Mouse (Mus musculus) layer of hippocampus, adult 11-12 months (tissue): ENCODE measurements around the gene Evi5.
"Not testable (repeated sequence)": the region's sequence is repeated elsewhere in the genome, so short reads cannot be mapped to it uniquely, and the experiment has no call there.

Experiments used
- DNase-seq: peaks from one replicate; pipeline ENCODE4 v3.0.0; 2022; ENCODE audit warnings: low spot score

Evi5 gene

DNA sequence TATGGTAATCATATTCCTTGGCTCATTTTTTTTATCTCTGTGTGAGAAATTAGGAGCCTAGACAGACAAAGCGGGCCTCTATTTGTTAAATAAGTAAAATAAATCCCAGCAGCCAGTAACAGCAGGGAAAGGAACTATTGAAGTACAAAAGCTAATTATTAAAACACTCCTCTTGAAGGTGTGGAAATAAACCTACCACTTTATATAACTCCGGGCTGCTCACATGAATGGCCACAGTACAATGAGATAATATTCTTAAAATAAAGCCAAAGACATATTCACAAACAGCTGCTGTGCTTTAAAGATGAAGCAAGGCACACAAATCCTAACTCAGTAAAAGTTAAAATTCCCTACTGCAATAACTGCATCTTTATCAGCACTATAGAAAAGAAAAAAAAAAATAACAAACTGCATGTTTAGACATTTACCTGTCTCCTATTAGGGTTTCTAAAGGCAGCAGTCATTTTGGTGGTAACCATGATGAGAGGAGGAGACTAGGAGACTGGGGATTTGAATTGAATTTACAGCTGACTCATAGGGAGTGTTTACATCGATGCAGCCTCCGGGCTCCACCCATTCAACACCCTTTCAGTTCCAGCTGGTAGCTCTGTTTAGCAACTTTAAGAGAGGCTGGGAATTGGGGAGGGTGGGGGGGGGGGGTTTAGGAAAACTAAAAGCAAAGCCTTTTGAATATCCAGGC, at the start of gene Evi5:
Evi5 (minus strand) TSS at position 547 of the 700 bp plus-strand sequence.
- no peak for DNase-seq

DNA sequence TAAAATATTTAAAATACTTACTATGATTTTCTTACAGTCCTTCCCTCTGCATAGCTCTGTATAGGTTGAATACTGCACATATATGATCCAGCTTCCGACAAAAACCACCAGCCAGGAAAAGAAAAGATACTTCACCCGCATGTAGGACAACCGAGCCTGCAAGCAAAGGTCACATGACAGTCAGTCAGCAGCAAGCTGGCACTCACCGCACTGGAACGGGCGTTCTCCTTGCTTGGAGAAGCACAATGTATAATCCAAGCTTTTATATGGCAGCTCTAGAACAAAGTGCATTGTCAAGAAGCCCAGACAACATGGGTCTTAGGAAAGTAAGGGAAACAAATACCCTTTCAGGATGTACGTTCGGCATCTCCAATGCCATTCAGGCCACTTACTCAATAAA, 49.7 kb upstream of the Evi5 start:
- no peak for DNase-seq

DNA sequence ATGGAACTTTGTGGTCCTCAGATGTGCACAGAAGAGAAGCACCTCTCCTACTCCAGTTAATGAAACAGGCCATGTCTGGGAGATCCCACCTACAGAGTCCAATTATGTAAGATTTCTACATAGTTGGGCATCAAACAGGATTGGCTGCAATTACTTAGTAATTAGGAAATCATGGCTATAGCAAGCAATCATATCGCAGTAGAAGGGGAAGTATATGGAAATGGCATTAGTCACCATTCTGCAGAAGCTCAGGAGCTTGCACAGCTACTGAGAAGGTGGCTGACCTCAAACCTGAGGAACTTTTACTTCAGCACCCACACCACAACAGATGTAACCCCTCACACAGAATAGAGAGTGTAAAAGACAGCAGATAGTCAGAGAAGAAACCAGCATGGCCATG, 47.9 kb upstream of the Evi5 start:
- DNase-seq, result no peak

DNA sequence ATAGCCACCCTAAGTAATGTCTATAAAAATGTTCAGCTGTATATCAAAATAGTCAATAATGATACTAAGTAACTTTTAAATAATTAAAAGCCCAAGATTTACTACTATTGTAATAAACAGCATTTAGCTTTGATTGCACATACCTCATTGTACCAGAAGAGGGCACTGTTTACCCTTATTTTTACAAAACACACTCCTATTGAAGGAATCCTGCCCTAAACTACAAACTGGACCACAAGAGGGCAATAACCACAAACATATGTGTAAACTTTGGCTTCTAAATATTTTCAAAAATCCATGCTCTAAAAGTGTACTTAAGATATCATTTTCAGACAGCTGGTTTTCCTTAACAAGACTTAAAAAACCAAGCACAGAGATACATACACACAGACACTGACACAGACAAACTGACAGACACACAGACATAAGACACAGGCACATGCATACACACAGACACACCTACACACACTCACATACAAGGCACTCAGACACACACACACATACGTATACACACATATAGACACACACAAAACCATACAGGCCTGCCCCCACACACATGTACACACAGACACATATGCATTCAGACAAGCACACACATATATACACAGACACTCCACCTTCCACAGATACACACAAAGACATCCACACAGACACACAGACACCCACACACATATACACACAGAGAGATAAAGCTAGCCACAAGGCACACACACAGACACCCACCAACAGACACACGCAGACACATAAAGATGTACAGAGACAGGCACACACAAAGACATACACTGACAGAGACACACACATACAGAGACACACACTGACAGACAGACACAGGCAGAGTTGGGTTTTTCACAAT, 46.7 kb upstream of the Evi5 start:
- DNase-seq, result peak; percentile 81

DNA sequence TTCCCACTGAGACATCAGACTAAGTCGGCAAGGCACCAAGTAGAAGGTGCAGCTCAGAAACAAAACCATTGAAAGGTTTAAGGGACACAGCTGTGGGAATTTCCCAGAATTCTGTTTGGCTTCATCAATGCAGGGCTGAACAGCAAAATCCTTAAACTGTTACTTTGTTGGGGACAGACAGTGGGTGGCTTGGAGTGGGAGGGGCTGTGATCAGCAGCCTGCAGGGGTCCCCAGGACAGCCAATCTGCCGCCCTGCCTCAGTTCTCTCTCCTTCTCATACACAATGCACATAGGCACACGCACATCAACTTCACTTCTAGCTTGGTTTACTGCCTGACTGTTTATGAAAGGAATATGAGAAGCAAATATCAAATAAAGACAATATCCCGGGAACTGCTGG, 40.4 kb upstream of the Evi5 start:
- DNase-seq, result no peak

DNA sequence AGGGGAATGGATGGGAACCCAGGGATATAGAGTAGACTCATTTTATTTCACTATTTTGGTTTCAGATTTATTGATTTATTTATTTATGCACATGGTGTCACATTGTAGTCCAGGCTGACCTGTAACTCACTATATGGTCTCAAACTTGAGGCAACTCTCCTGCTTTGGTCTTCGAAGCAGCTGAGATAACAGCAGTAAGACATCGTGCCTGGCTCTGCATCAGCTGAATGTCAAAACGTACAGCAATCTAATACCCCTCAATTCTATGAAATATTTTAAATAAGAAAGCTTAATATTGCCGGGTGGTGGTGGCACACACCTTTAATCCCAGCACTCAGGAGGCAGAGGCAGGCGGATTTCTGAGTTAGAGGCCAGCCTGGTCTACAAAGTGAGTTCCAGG, 36.1 kb upstream of the Evi5 start:
- DNase-seq, result no peak

DNA sequence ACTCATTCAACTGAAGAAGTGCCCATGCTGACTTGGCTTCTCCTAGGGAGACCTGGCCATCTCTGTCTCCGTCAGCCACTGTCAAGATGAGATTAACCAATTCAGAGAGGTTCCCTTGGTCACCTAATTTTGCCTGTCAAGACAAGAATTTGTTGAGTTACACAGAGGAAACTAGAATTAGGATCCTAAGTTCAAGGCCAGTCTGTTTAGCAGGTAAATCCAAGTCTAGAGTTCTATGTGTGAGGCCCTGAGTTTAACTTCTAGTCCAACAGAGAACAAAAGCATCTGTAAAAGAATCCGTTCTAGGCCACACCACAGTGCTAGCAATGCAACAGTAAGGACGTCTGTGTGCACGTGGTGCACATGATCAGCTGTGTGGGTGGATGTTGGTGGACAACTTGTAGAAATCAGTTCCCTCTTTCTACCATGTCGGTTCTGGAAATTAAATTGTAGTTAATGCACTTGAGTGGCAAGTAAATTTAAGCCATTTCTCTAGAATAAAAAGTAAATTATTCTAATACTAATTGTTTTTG, 35.2 kb upstream of the Evi5 start:
- DNase-seq, result no peak

DNA sequence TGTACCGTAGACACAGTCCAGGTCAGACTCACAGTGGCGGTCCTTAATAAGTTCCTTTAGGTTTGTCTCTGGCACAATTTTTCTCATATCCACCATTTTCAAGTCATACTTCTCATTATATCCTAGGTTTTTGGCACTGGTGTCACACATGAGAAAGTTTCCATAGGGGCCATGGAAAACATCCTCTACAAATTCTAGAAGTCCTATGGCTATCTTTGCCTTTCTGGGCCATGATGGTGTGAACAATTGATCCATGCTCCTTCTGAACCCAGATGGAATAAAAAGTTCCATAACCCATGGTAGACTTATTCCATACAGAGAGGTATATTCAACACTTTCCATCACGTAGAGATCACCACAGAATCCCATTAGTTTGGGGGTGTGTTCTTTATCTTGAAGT, 34.8 kb upstream of the Evi5 start:
- DNase-seq, result no peak

DNA sequence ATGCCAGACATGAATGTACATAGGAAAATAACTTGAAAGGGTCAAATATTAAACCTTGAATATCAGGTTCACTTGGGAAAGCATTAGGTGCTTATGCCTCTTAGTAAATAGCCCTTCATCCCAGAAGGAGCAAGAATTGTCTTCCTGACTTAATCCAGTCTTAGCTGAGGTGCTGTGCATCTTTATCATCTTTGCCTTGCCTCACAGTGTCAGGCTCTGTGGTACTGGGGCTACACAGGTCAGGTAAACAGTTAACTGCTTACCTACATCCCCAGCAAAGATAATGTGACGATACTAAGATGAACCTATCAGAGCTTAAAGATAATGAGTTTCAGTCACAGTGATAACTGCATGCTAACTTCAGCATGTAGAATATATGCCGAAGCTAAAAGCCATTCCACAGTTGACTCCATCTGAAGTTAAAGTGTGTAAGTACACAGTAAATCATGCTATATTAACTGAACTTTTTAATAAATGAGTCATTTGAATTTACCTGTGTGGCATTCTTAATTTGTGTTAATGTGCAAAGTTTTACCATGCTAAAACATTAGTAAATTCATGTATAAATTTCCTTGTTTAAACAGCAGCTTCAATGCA, 33.7 kb upstream of the Evi5 start:
- DNase-seq, result no peak

DNA sequence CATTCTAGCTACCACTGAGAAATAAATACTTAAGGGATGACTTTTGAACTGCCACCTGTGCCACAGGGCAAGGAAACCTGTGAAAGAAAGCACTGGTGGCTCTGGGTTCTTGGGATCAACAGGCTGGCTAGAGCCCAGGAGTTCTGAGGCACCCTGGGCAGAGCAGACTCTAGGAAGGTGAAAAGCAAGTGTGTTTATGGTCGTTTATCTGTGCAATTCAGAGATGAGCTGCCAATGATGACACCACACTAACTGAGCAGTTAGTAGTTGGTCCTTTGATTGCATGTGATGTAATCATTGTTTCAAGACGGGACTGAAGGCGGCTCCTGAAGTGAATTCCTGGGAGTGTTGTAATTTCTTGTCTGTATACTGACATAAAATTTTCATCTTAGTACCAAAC, 29.4 kb upstream of the Evi5 start:
- no peak for DNase-seq

DNA sequence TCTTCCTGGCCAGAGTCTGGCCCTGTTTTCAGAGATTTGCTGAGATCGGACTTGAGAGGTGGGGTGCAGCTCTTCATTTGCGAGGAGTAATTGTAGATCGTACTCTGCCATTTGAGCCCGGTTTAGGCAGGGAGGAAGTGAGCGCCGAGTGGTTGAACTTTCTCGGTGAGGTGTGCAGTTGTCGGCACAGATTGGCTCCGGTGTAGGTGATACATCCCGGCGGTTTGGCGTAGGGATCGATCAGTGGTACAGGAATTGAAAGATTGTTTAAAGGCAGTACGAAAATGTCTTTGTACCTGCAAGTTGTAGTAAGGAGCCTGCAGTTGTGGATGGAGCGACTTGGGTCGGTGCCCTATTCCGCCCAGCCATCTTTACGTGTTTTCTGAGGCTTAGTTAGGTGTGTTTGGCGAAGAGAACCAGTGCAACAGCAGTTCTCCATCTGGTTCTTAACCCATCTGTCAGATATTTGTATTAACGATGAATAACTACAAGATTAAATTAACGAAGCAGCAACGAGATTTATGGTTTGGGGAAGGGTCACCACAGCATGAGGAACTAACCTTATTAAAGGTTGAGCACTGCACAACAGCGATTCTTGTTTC, 26.2 kb upstream of the Evi5 start:
- peak; percentile 39 for DNase-seq

DNA sequence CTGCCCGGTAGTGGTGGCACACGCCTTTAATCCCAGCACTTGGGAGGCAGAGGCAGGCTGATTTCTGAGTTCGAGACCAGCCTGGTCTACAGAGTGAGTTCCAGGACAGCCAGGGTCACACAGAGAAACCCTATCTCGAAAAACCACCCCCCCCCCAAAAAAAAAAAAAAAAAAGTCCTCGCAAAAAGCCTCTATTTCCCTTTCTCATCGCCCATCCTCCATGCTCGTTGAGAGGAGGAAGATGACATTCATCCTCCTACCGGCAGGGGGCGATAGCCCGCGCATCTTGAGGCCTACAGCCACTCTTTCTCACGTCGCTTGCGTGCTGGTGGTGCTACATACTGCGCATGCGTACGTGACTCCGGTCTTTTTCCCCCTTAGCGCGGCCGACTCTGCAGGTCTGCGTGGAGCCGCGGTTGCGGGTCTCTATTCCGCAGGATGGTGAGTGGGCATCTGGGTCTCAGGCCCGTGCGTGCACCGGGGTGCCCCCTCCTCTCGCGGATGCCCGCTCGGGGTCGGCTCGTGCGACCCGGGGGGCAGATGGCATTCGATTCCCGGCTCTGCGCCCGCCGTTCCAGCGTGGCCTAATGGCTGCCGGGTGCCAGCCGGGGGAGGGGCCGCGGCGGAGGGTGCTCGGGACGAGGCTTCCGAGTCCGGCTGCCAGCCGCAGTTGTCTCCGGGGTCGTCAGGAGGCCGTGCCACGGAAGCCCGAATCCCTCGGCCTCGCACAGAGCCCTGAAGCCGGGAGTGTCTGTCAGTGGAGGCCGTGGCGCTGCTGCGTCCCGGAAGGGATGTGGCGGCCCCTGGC, 25.5 kb upstream of the Evi5 start, which contains the start of gene Rpl5:
Rpl5 (plus strand) TSS at position 297 of the 808 bp plus-strand sequence.
- DNase-seq, result peak; percentile 98

DNA sequence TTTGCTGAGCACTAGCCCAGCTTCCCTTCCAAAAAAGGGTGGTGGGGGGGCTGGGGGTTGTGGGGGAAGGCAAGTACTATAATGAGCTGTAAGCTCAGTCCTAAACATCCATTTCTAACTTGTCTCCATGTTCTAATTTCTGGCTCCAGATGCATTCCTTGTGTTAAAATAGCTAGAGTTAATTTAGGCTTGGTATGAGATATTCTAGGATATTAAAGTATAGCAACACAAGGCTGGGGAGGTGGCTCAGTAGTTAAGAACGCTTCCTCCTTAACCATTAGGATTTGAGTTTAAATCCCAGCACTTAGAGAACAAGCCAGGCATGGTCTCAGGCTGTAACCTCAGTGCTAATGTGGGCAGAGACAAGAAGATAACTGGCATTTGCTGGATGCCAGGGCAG, 21.4 kb upstream of the Evi5 start:
- no peak for DNase-seq

DNA sequence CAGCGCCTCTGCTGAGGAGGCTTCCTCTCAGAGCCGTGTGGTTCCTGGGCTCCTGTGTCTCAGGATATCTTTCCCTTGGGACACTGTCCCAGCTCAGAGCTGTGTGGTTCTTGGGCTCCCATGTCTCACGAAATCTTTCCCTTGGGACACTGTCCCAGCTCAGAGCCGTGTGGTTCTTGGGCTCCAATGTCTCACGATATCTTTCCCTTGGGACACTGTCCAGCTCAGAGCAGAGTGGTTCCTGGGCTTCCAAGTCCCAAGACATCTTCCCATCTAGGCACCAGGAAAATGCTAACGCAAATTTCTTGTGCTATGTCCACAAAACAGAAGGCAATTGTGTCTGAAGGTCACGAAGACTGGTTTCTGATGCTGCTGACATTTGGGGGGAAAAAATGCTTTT, 19.8 kb upstream of the Evi5 start:
- DNase-seq, result no peak

DNA sequence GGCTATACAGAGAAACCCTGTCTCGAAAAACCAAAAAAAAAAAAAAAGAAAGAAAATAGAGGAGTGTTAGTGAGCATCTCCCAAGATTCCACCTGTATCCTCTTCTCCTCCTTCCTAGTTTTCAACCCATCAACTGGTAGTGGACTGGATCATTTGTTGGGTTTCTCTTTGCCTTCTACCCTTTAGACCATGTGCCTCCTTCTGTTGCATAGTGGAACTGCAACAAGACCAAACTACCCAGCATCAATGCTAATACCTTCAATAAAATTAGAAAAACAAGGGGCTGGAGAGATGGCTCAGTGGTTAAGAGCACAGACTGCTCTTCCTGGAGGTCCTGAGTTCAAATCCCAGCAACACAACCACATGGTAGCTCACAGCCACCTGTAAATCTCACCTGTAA, 16.6 kb upstream of the Evi5 start:
- not testable (repeated sequence) for DNase-seq

DNA sequence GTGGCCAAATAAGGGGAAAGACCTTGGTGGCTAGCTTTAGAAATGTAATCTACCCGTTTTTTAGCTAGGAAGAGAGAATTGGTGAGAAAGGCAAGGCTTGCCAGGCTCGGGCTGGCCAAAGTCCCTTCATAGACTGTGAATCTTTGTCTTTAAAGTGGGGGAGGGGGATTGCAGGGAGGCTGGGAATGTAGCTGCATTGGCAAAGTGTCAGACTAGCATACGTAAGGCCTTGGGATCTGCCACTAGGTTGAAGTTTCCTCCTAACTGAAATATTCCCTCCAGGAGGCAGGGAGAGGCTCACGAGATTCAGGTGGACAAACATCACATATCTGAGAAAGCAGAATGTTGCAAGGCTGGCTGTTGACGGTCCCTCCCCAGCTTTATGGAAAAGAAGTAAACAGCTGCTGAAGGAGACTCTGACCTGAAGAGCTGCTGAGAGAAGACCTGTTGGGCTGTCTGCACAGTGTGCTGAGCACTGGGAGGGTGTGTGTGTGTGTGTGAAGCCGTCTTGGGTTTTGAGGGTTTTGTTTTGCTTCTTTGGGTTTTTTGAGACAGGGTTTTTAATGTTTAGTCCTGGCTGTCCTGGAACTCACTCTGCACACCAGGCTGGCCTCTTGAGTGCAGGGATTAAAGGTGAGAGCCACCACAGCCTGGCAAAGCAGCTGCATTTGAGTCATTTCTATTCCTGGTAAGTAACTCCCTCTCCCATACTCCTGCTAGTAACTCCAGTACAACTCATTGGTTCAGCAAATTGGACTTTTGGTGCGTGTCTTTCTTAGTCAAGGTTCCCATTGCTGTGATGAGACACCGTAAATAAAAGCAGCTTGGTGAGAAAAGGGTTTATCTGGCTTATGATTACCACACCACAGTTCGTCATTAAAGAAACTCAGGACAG, 15.3 kb upstream of the Evi5 start:
- no peak for DNase-seq

DNA sequence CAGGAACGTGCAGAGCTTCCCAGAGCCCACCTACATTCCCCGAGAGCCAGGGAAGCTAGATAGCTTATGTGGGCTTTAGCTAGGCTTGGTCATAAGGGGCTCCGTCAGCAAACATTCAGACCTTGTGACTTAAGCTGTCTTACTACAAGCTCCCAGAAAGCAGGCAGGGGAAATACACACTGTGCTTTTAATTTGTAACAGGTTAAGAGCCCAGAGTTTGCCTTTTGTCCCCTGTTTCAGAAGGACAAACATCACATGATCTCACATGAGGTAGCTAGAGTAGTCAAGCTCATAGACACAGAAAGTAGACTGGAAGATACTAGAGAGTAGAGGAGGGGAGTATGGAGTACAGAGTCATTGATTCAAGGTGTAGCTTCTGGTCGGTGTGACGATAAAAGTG, 5.8 kb upstream of the Evi5 start:
- no peak for DNase-seq

DNA sequence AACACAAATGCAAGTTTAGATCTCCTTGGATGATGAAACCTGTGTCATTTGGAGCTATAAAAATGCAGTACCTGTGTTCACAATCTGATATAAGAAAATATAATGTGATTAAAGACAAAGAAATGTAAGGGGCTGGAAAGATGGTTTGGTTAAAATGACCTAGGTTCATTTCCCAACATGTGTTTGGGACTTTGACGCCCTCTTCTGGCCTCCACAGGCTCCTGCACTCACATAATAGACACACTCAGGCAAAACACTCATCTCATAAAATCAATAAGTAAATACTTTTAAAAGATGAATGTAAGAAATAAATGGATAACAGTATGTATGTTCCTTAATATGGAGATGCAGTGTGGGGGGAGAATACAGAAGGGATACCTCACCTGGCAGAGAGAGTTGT, 2.1 kb upstream of the Evi5 start:
- no peak for DNase-seq

DNA sequence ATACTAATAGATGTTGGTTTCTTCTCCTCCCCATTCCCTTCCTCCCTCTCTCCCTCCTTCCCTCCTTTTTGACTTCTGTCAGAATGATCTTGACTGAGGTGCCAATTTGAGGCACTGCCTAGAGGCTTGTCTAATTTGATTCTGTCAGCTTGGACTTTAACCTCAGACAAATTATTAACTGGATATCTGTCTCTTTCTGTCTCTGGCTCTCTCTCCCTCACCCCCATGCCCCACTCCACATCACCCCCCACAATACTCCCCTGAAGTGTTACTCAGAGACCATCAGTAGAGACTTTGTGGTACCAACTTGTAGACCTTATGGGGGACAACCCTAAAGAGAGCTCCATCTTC, 329 bp upstream of the Evi5 start:
- DNase-seq, result no peak

DNA sequence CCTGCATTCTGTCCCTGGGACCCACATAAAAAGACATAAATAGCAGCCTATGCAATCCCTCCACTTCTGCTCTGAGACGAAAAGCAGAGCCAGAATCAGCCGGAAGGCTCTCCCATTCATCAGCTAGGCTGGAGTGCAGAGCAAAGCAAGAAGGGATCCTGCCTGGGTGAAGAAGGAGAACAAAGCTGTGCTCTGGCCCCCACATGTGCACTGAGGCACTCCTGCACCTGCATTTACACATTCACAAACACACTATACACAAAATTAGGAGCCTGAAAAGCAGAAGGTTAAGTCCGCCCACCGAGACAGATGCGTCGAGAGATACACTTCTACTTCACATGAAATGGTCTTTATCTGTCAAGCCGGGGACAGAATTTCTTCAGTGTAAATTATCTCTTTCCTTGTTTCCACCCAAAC, 1.0 kb downstream of the Evi5 start:
- no peak for DNase-seq

DNA sequence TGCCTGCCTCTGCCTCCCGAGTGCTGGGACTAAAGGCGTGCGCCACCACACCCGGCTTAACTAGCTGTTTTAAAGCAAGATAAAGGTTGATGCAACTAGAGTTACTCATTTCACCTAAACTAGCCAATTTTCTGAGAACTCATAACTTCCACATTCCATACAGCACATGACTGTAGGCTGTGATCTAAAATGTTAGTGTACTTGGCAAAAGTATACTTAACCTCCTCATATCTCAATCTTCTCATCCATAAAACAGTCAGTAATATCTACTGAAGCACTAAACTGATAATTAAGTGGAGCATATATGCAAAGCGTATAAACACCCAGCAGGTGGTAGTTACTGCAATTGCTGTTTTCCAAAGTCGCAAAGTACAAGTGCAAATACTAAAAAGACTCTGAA, 1.6 kb downstream of the Evi5 start:
- no peak for DNase-seq
